Mouse (Mus musculus) cortical plate, adult 2 months (tissue): ENCODE data around the gene Foxq1. TPM values are rescaled to one million over a fixed set of nuclear protein-coding genes. Genes with fewer than 3 reads are reported as not detected.

Experiments used
- H3K27ac ChIP-seq: fragments of 200-500 bp; 2 replicates; pipeline ENCODE4 v1.5.1; 2012; ENCODE audit warnings: low read length, control low read depth, inconsistent platforms; ENCODE audit not compliant: insufficient read depth
- H3K4me1 ChIP-seq: fragments of 200-500 bp; 2 replicates; pipeline ENCODE4 v1.6.1; 2011; ENCODE audit warnings: low read length; ENCODE audit not compliant: control insufficient read depth, insufficient read depth
- H3K4me3 ChIP-seq: fragments of 200-500 bp; 2 replicates; pipeline ENCODE4 v1.5.1; 2011; ENCODE audit warnings: mild to moderate bottlenecking, low read length, control low read depth; ENCODE audit not compliant: insufficient read depth
- CTCF ChIP-seq: fragments of 200-500 bp; IDR thresholded peaks from 2 replicates; pipeline ENCODE4 v1.5.1; 2011; ENCODE audit warnings: mild to moderate bottlenecking, control low read depth, low read length; ENCODE audit not compliant: insufficient read depth; ENCODE audit errors: extremely low read depth
- POLR2A ChIP-seq: fragments of 200-500 bp; IDR thresholded peaks from 2 replicates; pipeline ENCODE4 v1.6.1; 2011; ENCODE audit warnings: mild to moderate bottlenecking, low read length, control low read depth; ENCODE audit not compliant: insufficient read depth; ENCODE audit errors: extremely low read depth
- polyA plus RNA-seq: library from polyadenylated mRNA; depleted of rRNA; stranded (reverse); fragments of >200 nt; gene quantifications from 2 replicates; pipeline ENCODE4 v1.2.3, GENCODE M21; 2012; rRNA removed

Foxq1 gene
- polyA plus RNA-seq, 1 experiment = 3.4 TPM

GRCm38 (mm10) chr13:31567617-31568294 is 11.8 kb downstream of the Foxq1 start:
- Histone ChIP-seq H3K4me3 (no peak overlapping the region), H3K27ac (no peak overlapping the region), H3K4me1 (no peaks in the 10 kb centered on the region)
- TF ChIP-seq CTCF (no peak), POLR2A (no peak)

GRCm38 (mm10) chr13:31572806-31573508 is 17.0 kb downstream of the Foxq1 start:
- no peaks in the 10 kb centered on the region for H3K4me1 ChIP-seq
- TF ChIP-seq CTCF = no peak
- no peak for TF ChIP-seq POLR2A
- H3K4me3 ChIP-seq = no peak overlapping the region
- no peak overlapping the region for H3K27ac ChIP-seq

GRCm38 (mm10) chr13:31574627-31575026 is 18.7 kb downstream of the Foxq1 start:
- Histone ChIP-seq H3K27ac (no peak overlapping the region), H3K4me3 (no peak overlapping the region), H3K4me1 (no peaks in the 10 kb centered on the region)
- no peak for TF ChIP-seq CTCF
- no peak for TF ChIP-seq POLR2A

- TF ChIP-seq CTCF (no peak), POLR2A (no peak)
- Histone ChIP-seq H3K4me3 (no peak overlapping the region), H3K4me1 (no peaks in the 10 kb centered on the region), H3K27ac (no peak overlapping the region)
Measured at GRCm38 (mm10) chr13:31576696-31577095, 20.8 kb downstream of the Foxq1 start.

GRCm38 (mm10) chr13:31577576-31577975 is 21.6 kb downstream of the Foxq1 start:
- Histone ChIP-seq H3K4me1 (no peaks in the 10 kb centered on the region), H3K4me3 (no peak overlapping the region), H3K27ac (no peak overlapping the region)
- TF ChIP-seq CTCF = no peak

- no peak overlapping the region for H3K4me3 ChIP-seq
- TF ChIP-seq POLR2A = no peak
- no peak for TF ChIP-seq CTCF
Measured at GRCm38 (mm10) chr13:31578389-31578788, 22.5 kb downstream of the Foxq1 start.

GRCm38 (mm10) chr13:31579866-31580265 is 23.9 kb downstream of the Foxq1 start:
- TF ChIP-seq POLR2A = no peak
- TF ChIP-seq CTCF = no peak
- no peak overlapping the region for H3K27ac ChIP-seq
- H3K4me1 ChIP-seq = no peaks in the 10 kb centered on the region
- H3K4me3 ChIP-seq = no peak overlapping the region

More at GRCm38 (mm10) chr13:31578389-31578788, 22.5 kb downstream of the Foxq1 start:
- Histone ChIP-seq H3K4me1 (no peaks in the 10 kb centered on the region), H3K27ac (no peak overlapping the region)

- Histone ChIP-seq H3K27ac (no peak overlapping the region), H3K4me1 (no peaks in the 10 kb centered on the region), H3K4me3 (no peak overlapping the region)
- TF ChIP-seq CTCF (no peak), POLR2A (no peak)
Measured at GRCm38 (mm10) chr13:31587341-31587740, 31.4 kb downstream of the Foxq1 start.

- TF ChIP-seq CTCF (no peak), POLR2A (no peak)
- Histone ChIP-seq H3K4me3 (no peak overlapping the region), H3K27ac (no peak overlapping the region), H3K4me1 (no peaks in the 10 kb centered on the region)
Measured at GRCm38 (mm10) chr13:31599576-31599975, 43.6 kb downstream of the Foxq1 start.

GRCm38 (mm10) chr13:31603964-31604363 is 48.0 kb downstream of the Foxq1 start:
- TF ChIP-seq CTCF = no peak
- TF ChIP-seq POLR2A = no peak
- Histone ChIP-seq H3K4me3 (no peak overlapping the region), H3K4me1 (no peaks in the 10 kb centered on the region), H3K27ac (no peak overlapping the region)

Other genes starting within 250 kb of the Foxq1 start
- gene A530084C06Rik, start 3.2 kb downstream of the Foxq1 start, polyA plus RNA-seq = 0.44 and 0.61 TPM in 2 replicates
- gene Foxf2, start 69.7 kb downstream of the Foxq1 start, polyA plus RNA-seq = 5.8 and 6.1 TPM in 2 replicates